Mouse (Mus musculus): ENCODE data around the gene Epas1. TPM values are rescaled to one million over a fixed set of nuclear protein-coding genes. Genes with fewer than 3 reads are reported as not detected.
A peak's percentile ranks its signal among the peaks of the same experiment; 100 is the strongest.

The Epas1 gene
- 100 to 1,000 TPM; 222 to 225 TPM for total RNA-seq (2021)

GRCm38 (mm10) chr17:86753130-86753821 lies at the start of gene Epas1:
Epas1 (plus strand) TSS chr17:86753700.
- peak; percentile 92 to 94 for DNase-seq
- intact Hi-C loops (cut with DNase I): loop anchor here (1.0 to 10.0 kb wide), 5 partner anchors 20 to 217 kb away; no protein-coding TSS in a partner anchor

DNA sequence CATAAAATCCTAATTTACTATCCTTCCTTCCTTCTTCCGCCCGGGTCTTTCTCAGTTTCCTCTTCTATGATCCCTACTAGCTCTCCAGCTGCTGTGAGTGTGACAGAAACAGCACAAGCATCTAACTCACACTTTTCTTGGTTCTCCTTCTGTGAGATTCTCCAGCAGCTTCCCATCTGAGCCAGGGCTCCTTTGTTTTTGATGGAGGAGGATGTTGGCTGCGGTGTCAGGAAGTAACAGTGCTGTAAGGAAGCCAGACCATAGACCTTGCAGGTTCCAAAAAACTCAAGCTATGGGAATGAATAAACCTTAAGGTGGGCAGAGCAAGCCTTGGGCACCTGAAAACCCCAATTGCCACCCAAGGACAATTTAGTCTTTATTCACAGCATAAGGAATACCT lies 48.3 kb upstream of the Epas1 start:
- peak in 1 of 2 experiments; percentile 45 for DNase-seq
- intact Hi-C loops (cut with DNase I): loop anchor here (5.0 kb wide), 1 partner anchor 108 kb away; no protein-coding TSS in a partner anchor

- DNase-seq: no peak
- intact Hi-C loops (cut with DNase I): loop anchor here (5.0 kb wide), 1 partner anchor 109 kb away; no protein-coding TSS in a partner anchor
Observed at GRCm38 (mm10) chr17:86706467-86706866, 47.0 kb upstream of the Epas1 start.

GRCm38 (mm10) chr17:86709803-86710202 lies 43.7 kb upstream of the Epas1 start:
- no peak for DNase-seq
- intact Hi-C loops (cut with DNase I): loop anchor here (2.0 to 5.0 kb wide), 3 partner anchors 43 to 113 kb away; partner anchors contain the start of gene Epas1

DNA sequence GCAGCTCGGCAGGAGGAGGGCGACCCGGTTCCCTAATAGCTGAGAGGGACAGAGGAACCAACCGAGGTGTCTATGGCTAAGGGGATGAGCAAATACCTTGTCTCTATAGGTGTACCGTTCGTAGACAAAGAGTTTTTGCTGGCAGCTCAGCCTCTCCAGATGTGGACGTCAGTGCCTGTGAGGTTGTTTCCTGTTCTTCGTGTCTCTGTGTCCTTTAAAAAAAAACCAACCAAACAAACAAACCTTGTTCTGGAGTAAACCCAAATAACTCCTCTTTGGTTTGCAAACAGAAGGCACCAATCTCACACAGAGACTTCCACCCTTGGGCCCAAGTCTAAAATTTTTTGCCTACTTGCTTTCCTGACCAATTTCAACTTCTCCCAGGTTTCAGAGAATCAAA lies 43.1 kb upstream of the Epas1 start:
- intact Hi-C loops (cut with DNase I): loop anchor here (5.0 kb wide), 1 partner anchor 92 kb away; no protein-coding TSS in a partner anchor
- no peak for DNase-seq

DNA sequence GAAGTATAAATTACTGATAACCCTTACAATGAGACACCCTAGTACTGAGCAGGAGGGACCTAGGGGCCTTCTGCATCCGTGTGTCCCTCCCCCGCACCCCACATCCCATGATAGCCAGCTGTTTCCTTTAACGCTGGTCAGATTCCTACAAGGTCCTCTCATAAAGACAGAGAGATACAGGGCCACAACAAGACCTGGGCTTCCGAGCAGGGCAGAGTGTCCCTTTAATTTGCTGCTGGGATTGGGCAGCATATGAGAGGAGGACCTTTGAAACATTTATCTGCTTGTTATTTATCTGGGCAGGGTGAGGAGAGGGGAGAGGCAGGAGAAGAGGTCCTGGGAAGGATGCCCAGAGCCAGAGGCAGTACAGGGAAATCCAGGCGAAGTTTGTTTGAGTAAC lies 41.6 kb upstream of the Epas1 start:
- DNase-seq: peak; percentile 49 to 66
- intact Hi-C loops (cut with DNase I): loop anchor here (5.0 kb wide), 1 partner anchor 90 kb away; no protein-coding TSS in a partner anchor

GRCm38 (mm10) chr17:86712601-86713000 lies 40.9 kb upstream of the Epas1 start:
- no peak for DNase-seq
- intact Hi-C loops (cut with DNase I): loop anchor here (5.0 kb wide), 1 partner anchor 90 kb away; no protein-coding TSS in a partner anchor

DNA sequence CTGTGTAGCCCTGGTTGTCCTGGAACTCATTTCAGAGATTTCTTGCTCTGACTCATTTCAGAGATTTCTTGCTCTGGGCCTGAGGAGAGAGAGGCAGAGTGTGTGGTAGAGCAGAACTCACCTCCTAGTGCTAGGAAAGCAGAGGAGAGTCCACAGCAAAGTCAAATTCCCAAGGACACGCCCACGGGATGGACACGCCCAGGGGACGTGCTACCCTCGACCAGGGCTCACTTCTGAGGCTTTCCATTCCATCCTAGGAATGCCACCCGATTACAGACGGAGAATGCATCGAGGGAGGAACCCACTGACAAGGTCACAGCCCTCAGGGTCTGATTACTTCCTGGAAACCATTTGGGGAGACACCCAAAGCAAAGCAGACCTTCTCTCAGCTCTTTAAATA lies 39.9 kb upstream of the Epas1 start:
- intact Hi-C loops (cut with DNase I): loop anchor here (5.0 kb wide), 1 partner anchor 89 kb away; no protein-coding TSS in a partner anchor
- DNase-seq: peak; percentile 50 to 59

DNA sequence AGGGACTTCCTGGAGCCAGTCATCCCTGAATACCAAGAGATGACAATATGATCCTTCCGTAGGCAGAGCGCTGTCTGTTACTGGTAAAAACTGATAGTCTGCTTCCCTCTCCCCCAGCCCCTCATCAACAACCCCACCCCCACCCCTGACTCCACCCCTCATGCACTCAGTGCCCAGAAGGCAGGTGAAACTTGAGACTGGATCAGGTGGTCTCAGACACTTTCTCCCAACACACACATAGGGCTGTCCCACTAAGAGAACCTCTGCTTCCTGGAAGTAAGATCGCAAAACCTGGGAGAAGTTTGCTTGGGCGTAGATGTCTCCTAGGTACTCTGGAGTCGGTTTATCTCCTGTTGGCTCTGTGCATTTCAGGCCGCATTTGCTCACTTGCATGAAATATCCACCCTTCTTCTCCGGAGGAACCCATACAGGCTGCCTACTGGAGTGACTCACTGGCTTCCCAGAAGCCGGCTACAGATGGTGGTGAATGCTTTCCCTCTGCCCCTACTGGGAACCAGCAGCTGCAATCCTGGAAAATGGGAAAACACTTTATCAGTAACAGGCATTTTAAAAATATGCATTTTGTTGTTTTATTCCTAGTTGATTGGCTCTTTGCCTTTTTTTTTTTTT lies 28.6 kb upstream of the Epas1 start:
- DNase-seq: no peak
- intact Hi-C loops (cut with DNase I): no loop called here

GRCm38 (mm10) chr17:86726480-86726879 lies 27.0 kb upstream of the Epas1 start:
- peak; percentile 54 to 61 for DNase-seq
- intact Hi-C loops (cut with DNase I): no loop called here

- DNase-seq: no peak
- intact Hi-C loops (cut with DNase I): no loop called here
Observed at GRCm38 (mm10) chr17:86727031-86727430, 26.5 kb upstream of the Epas1 start.

GRCm38 (mm10) chr17:86731273-86731672 lies 22.2 kb upstream of the Epas1 start:
- intact Hi-C loops (cut with DNase I): no loop called here
- no peak for DNase-seq

DNA sequence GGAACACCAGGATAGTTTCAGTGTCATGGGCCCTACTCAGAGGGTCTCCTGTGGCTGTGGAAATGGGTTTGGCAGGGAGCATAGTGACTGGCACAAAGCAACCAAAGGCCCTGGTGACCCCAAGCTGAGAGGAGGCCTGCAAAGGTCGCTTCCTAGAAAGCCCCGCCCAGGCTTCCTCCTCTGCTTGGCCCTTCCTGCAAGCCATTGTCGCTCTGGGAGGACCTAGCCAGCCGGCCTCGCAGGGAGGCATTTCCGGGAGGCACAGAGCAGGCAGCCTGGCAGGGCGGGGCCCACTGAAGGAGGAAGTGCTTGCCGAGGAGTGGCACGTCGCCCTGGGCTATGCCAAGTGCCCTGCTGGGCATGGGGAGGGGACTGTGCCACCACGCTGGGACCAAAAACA lies 21.5 kb upstream of the Epas1 start:
- intact Hi-C loops (cut with DNase I): loop anchor here (2.0 kb wide), 1 partner anchor 21 kb away; the partner anchor contains the start of gene Epas1
- DNase-seq: peak; percentile 84 to 85

DNA sequence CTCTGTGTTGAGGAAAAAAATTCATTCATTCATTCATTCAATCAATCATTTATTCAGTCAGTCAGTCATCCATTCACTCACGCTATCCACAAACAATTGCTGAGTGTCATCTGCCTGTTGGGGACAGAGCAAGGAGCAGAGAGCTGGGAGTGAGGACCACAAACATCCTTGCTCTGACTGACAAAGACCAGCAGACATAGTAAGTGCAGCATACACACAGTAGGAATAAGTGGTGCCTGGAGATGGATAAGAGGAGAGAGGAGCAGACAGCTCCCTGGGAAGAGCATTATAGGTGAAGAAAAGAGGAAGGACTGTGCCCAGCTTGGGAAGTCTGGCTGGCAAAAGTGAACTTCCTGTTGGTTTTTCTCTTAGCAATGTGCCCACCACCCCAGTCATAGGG lies 21.0 kb upstream of the Epas1 start:
- intact Hi-C loops (cut with DNase I): loop anchor here (2.0 kb wide), 1 partner anchor 20 kb away; the partner anchor contains the start of gene Epas1
- no peak for DNase-seq

DNA sequence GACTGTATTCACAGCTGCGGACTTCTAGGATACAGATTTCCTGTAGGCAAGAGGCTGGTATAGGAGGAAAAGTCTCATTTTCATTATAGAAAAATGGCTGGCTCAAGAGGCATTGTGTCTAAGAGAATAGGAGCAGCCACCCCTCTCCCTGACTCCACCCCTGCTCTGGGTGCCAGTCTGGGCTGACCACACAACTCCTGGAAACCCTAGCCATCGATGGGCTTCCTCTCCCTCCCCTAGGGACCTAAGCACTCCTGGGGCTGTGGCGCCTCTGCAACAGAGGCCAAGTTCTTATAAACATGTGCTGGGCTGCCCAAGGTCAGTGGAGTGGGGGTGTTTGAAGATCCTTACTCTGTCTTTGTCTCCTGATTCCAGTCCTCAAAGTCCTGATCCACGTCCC lies 19.9 kb upstream of the Epas1 start:
- no peak for DNase-seq
- intact Hi-C loops (cut with DNase I): loop anchor here (2.0 kb wide), 1 partner anchor 19 kb away; the partner anchor contains the start of gene Epas1

GRCm38 (mm10) chr17:86738477-86738876 lies 15.0 kb upstream of the Epas1 start:
- peak; percentile 36 to 57 for DNase-seq
- intact Hi-C loops (cut with DNase I): no loop called here

- intact Hi-C loops (cut with DNase I): no loop called here
- DNase-seq: no peak
Observed at GRCm38 (mm10) chr17:86743351-86743941, 10.1 kb upstream of the Epas1 start.

GRCm38 (mm10) chr17:86744943-86745342 lies 8.6 kb upstream of the Epas1 start:
- intact Hi-C loops (cut with DNase I): no loop called here
- no peak for DNase-seq

DNA sequence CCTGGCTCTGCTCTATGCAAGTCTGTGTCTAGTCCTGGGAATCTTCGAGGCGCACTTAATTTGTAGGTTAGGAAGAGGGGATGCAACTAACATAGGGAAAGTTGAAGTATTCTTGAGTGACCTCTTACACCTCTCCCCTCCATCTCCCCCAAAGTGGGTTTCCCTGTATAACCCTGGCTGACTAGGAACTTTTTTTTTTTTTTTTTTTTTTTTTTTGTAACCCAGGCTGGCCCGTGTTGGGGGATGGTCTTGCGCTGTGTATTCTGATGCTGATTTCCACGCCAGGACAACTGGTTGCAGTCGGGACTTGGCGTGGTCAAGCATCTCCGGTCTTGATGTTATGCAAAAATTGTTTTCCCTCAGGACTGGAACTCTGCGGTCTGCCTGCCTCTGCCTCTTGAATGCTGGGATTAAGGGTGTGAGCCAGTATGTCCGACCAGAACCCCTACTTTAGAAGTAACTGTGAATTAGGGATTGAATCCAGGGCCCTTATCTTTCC lies 2.1 kb upstream of the Epas1 start:
- no peak for DNase-seq
- intact Hi-C loops (cut with DNase I): loop anchor here (5.0 to 10.0 kb wide), 2 partner anchors 139 to 153 kb away; no protein-coding TSS in a partner anchor

- DNase-seq: peak; percentile 75
- intact Hi-C loops (cut with DNase I): loop anchor here (1.0 to 10.0 kb wide), 5 partner anchors 21 to 218 kb away; no protein-coding TSS in a partner anchor
Observed at GRCm38 (mm10) chr17:86753931-86754805, 668 bp downstream of the Epas1 start.
